Mouse (Mus musculus) left cerebral cortex, adult 8-10 months (tissue): ENCODE measurements around the gene Rtn1. TPM values are rescaled to one million over a fixed set of nuclear protein-coding genes. Genes with fewer than 3 reads are reported as not detected.

Source experiments
- DNase-seq, 2 experiments: peaks; one replicate each; pipeline ENCODE4 v3.0.0; 2022; ENCODE audit warnings: low spot score in 2 of 2
- total RNA-seq, 4 experiments: library from RNA; stranded (reverse); gene quantifications; 2 replicates each; pipeline ENCODE4 v1.2.4; 2022

Rtn1 gene
- total RNA-seq, 4 experiments from 2014 or later: 1,330 to 1,358 (median 1,352) TPM

DNA sequence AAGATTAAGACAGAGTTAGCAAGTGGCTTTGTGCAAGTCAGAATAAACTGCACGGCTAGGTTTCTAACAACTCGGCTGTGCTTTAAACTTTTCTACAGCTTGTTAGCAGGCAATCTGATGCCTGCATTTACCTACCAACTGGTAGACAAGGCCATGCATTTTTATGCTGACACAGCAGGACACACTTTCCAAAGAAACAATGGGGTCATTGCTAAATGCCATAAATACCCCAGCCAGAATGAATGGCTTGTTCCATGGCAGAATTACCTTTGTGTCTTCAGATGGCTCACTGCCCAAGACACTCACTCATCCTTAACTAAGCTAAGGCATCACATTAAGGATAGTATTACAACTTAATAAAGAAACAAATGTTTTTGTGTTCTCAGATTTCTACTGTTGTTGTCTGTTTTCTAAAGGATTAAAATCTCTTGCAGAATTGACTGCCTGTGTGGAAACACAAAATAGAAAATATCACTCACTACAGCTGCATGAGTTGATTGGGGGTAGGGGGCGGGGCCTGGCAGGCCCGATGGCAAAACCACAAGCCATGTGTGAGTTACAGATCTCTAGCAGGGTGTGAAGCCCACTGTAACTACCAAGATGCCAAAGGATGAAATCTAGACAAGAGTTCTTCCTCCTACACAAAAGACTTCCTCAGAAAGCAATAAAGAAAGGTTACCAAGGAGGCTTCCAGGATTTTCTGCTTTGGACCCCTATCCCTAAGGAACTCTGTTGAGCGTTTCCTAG, 129.6 kb downstream of the Rtn1 start:
- DNase-seq: no peak

DNA sequence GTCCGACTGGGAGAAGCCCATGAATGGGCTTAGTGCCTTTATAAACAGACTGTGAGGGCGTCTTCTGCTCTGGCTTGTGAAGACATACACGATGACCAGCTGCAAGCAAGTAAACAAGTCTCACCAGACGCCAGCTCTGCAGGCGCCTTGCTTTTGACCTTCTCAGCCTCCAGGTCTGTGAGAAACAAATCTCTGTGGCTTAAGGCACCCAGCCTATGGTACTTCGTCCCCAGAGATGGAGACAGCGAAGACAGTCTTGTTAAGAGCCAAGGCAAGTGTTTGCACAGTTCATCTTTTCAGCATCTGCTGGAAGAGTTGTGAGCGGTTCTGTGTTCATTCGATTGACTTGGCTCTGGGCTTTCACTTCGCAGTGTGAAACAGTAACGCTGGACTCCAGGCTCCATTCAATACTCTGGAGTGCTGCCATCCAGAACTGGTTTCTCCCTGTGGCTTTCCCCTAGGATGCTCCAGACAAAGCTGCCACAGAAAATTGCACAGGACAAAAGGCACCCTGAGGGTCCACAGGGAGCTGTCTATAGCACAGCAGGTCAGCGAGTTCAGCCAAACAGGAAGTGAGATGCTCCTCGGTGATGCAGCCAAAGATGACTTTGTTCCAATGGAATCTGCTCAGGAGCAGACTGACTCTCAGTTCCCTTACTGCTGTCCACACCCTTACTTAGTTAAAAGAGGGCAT, 135.0 kb downstream of the Rtn1 start:
- DNase-seq: no peak

DNA sequence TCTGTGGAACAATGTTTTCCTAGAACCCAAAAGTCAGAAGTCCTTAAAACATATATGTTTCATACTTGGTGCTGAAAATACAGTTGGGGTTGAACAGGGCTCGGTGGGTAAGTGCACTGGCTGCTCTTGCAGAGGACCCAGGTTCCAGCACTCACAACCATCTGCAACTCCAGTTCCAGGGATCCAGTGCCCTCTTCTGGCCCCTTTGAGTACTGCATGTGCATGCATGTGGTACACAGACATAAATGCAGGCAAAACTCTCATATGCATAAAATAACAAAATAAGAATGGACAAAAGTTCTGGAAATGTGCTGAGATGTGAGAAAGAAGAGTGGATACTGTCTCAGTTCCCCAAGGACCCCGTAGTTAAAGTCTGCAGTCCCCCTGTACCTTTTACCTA, 141.2 kb downstream of the Rtn1 start:
- no peak for DNase-seq

DNA sequence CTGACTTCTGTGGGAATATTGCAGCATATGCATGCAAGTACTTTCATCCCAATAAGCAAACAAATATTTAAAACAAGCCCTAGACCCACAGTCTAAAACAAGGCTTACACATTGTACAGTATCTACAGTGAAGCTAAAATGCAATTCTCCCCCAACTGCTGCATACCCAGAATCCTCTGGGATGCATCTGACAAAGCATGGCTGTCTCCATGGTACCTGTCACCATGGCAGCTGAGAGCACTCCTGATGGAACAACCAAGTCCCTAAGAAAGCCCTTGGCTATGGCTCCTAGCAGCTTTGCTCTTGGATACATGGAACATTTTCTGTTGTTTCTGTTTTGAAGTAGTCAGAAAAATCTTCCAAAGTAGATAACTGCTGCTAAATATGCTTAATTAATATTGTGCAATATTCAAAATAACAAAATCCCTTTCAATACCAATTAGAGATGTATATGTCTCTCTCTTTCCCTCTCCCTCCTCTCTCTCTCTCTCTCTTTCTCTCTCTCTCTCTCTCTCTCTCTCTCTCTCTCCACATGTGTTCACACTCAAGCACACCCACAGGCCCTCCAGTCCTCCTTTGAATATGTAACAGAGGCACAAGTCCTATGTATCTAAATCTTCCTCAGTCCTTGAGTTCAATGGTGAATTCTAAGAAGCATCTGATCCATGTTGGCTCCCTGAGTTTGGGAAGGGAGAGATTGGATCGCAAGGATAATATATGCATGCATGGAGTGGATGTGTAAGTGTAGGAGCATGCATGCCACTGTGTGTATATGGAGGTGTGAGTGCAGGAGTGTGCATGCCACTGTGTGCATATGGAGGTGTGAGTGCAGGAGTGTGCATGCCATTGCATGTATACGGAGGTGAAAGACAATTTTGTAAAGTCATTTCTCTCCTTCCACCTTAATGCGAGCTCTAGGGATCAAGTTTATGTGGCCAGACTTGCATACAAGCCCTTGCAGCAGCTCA, 143.3 kb downstream of the Rtn1 start:
- peak in 1 of 2 experiments; percentile 52 for DNase-seq

DNA sequence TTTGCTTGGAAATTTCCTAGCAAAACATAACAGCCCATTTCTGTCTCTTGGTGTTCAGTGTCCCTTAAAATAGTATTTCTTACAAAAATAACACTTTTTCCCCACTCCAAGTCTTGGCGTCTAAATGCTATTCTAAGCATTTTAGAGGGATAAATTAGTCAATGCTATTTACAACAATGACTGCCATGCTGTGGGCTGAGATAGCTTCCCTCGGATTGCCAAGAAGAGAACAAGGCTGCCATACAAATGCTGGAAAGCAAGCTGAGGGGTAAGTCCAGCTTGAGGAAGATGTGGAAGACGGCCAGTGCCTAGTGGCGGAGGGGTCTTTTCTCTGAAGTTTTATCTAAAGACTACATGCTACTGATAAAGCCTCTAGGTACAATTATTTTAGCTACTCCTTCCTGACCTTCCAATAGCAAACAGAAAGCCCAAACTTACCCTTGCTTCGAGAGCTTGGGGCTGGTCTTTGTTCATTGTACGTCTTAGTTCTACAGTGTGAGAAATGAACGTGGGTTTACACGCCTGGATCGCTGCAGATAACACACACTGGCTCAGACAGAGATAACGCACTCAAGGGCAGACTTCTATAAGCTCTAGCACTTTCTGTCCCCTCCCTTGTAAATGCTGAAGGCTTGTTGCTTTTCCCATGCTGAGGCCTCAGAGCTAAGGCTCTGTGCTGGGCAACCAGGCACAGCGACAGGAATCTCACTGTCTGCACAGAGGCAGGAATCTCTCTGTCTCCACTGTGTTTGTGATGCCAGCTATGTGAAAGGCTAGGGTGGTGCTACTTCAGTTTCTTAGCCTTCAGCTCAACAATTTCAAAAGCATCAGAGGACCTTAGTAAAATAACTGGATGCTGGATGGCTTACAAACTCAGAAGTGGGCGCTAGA, 145.4 kb downstream of the Rtn1 start:
- no peak for DNase-seq

DNA sequence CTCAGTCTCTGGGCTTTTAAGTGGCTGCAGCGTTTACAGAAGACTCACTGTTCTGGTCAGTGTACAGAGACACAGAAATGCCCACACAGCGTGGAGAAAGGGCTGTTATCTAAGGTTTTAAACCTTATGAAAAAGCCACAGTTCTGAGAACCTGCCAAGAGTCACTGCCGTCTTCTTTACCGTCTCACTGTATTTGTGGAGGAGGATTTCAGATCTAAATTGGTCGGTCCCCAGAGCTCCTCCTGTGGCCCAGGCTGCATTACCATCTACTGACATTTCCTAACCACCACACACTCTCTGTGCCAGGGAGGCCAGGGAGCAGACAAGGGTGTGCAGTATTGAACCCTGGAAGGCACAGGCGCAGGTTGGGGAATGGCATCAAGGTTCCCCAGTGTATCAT, 151.9 kb downstream of the Rtn1 start:
- no peak for DNase-seq

DNA sequence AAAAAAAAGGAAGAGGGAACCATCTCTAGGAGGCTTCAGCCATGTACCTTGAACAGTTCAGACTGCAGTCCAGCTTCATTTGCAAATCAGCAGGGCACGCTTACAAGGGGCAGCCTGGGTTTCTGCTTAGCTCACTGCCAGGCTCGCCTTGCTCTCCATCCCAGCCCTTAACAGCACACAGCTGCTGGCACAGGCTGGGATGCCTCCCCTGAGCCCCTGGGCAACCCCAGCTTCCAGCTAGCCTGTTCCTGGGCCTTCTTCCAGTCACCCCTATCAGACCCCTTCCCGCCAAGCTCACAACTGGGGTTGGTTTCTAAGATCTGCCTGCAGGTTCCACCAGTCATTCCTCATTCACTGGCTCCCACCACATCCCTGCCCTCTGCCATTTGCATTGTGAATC, 155.8 kb downstream of the Rtn1 start:
- no peak for DNase-seq

DNA sequence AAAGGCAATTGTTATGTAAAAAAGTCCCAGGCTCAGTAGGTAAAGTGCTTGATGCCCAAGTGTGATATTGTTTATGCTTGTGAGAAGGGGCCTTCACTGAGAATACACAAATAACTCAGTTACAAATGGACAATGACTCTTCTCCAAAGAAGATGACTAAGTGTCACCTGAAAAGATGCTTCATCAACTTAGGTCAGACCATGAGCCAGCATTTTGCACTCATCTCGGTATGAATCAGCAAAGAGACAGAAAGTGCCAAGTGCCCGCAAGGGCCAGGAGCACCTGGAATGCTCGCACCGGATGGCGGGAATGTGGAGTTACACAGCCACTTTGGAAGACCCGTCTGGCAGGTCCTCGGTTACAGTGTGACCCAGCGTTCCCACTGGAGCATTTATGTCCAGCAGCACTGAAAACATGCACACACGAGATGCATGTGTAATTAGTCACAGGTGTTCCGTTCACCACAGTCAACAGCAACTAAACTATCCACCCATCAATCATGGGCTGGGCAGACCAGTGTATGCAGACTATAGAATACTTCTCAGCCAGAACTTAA, 156.9 kb downstream of the Rtn1 start:
- DNase-seq: no peak

DNA sequence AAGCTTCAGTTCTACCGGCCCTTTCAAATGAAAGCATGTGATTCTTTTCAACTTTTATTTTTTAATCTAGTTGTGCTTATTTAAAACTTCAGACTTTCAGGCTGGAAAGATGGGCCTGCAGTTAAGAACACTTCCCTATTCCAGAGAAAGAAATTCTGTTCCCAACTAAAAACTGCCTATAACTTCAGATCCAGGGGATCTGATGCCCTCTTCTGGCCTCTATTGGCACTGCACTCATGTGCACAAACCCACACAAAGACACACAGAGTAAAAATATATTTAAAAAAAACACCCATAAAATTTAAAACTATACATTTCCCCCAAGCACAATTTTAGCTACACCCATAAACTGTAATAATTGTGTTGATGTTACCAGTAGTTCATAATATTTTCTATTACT, 163.9 kb downstream of the Rtn1 start:
- no peak for DNase-seq

DNA sequence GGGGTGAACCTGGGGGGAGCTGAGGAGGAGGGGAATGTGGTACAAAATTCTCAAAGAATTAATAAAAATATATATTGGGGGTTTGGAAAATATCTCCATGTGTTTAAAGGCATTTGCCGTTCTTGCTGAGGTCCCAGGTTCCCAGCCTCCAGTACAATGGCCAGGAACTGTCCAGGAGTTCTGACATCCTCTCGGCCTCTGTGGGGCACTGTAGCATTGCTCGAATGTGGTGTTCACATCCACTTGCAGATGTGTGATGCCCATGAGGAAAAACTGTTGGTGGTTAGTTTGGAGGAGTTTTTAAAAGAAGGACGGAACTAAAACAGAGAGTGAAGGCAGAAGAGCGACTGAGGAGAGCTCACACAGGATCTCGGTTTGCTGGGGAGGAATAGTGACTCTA, 166.0 kb downstream of the Rtn1 start:
- no peak for DNase-seq

DNA sequence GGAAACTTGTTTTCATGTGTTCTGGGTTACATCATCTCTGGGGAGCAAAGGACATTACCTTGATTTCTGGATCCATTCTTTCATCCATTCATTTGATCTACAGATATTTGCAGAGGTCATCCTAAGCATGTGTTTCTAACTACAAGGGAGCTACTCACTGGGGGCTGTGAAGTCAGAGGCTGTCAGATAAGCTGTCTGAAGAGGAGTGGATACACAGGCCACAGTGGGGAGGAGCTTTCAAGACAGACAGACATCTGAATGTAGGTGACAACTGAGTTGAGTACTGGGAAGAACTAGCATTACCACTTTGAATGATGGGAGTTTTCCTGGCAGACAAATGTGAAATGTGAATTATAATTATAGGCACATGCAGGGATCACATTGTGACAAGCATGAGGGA, 168.3 kb downstream of the Rtn1 start:
- DNase-seq: no peak

DNA sequence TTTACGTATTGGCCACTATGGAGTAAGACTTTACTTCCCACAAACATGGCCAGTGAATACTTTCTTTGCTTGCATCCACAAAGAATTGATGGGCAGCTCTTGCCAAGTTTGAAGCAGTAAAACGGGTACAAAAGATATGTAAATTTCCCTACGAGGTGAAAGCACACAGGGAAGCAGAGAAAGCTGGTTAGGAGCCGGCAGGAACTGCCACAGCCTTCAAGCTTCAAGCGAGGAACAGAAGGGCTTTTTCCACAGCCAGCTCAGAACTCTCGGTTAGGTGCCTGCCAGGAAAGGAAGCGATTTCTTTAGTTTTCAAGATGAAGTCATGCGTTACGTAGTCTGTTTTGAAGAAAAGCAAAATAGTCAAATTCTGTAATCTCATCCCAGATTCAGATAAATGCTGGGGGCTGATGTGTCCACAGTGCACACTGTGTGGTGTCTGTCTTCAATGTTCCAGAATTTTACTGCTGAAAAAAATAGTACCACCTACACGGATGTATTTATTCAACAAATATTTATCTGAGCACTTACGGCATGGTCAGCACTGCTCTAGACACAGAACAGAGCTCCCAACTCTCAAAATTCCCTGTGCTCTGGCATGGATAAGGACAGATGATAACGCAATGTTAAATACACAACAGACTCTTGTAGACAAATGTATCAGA, 169.5 kb downstream of the Rtn1 start:
- peak in 1 of 2 experiments; percentile 45 for DNase-seq

DNA sequence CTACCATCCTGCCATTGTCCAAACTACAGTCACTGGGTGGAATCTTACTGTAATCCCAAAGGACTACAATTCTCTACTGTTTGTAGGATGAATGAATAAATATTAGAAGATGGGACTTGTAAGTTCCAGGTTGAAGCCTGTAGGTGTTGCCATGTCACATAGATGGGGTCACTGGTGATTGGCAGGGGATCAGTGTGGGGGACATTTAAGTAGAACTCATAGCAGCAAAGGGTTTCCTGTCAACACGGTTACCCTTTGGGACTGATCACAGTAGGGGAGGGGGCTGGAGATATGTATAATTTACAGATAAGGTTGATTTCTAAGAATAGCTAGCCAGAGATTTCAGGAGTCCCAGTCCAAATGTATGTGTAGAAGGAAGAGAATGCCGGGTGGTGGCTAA, 171.6 kb downstream of the Rtn1 start:
- DNase-seq: no peak

DNA sequence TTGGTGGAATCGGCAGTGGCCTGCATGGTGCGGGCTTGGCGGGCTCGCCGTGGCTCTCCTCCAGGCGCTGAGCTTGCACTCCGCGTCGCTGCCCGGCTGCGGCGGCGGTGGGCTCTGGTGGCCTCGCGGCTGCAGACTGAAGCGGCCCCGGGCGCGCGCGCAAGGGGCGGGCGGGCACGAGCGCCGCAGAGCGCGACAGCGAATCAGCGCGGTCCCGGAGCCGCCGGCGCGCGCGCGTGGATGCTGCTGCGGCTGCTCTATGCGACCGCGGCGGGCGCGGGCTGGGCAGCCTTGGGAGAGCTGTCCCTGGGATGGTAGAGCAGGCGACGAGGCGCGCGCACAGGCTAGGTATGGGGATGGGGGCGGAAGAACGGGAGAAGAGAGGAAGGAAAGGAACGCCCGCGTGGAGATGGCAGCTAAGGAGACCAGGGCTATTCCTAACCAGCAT, 172.3 kb downstream of the Rtn1 start:
- DNase-seq: peak; percentile 63 to 87

DNA sequence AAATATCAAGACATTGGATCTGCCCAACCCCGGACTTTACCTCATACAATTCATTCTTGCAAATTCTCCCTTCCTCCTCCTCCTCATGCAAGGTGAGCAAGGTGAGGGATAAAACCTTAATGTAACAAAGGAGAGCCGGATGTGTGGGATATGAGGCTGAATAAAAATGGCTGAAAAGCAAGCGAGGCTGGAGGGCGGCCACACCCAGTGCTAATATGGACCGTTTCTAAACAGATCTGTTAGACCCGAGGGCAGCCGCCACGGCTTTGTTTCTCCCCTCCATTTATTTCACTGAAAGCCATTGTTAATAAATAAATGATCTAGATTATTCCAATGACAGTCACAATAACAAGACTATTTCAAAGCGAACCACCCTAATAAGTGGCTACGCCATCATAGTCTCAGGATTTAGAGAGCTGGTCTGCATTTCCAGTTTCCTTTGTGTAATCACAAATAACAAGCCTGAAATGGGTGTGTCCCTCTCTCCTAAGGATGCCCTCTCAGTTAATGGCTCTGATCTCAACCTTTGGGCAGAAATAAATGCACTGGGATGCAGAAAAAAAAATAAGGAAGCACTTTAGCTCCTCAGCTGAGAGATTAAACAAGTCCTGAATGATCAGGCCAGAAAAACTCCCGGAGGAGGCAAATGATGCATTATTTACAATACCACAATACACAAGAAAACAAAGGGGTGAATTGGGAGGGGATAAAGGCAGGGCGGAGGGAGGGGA, 173.1 kb downstream of the Rtn1 start:
- no peak for DNase-seq

DNA sequence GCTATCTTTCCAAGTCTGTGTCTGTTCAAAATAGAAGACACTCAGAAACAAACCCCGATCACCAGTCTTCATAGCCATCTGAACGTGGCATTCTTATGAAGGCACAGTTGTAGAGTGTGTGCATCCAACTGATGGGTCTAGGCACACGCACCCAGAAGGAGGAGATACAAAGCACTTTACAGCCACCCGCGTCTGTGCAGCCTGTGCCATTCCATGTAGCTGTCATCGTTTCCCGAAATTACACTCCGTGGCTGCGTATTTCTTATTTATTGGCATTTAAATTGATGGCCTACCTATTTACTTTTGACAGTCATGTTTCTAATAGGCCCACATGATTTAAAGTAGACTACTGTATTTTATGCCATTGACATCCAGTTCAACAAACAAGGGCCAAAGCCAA, 173.9 kb downstream of the Rtn1 start:
- DNase-seq: no peak

DNA sequence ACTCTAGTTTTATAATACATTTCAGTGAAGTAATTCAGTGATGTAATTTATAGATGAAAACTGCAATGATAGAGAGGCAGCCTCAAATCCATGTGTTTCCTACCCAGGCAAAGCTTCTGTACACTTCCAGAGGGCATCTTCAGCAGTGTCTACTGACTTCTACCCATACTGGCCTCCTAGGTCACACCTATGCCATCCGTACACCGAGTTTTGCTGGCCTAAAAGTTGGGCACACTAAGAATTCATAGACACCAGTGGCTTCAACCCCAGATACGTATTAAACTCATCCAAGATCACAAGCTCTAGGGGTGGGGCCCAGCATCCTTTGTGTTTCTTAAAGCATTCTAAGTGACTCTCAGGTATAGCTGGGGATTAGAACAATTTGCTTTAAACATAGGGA, 174.7 kb downstream of the Rtn1 start:
- DNase-seq: no peak

DNA sequence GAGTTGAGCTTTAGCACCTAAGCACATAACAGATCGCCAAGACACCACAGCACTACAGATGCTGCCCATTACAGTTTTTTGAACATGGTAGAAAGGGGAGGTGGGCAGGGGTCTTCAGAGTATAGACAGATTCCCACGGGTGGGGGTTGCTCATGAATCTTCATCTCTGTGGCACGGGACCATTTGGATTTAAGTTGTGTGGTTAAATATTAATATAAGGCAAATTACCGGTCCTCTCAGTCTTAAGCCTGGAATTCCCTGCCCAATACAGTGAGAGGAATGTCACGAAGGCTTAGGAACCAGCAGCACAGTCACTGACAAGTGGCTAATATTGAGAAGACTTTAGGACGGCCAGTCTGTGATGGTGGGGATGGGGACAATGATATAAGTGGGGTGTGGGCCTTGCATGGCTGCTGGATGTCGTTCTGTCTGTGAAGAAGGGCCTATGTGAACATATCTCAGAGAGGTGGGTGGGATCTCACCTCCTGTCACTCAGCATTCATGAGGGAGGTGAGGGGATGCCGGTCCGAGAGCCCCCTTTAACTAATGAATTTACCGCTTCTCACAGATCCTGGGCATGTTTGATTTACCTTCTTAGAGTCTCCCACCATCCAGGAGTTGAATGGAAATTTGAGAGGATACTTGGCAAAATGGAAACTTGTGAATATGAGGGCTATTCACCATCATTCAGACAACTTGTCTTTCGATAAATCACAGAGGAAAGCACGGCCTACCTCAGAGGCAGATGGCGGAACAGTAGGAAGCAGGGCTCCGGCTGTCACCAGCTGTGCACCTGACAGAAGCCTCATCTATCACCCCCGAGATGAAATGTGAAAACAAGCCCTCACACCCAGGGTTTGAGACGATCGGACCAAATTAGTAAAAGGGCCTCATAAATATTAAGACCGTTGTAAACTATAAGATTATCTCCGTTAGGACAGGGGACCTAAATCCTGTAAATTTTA, 175.7 kb downstream of the Rtn1 start:
- no peak for DNase-seq
